Mouse (Mus musculus) lung, postnatal 25 days (tissue): ENCODE results near the gene Myo1h.

Experiments used
- DNase-seq: peaks from one replicate; pipeline ENCODE4 v3.0.0; 2022; ENCODE audit warnings: low spot score

Myo1h gene

GRCm38 (mm10) chr5:114393169-114393568, 104.2 kb downstream of the Myo1h start:
- no peak for DNase-seq

GRCm38 (mm10) chr5:114406592-114406991, 117.6 kb downstream of the Myo1h start:
- no peak for DNase-seq

- no peak for DNase-seq
Observed at GRCm38 (mm10) chr5:114407269-114407668, 118.3 kb downstream of the Myo1h start.

- DNase-seq = peak; percentile 8
Observed at GRCm38 (mm10) chr5:114407810-114408209, 118.8 kb downstream of the Myo1h start.

GRCm38 (mm10) chr5:114408846-114409245, 119.9 kb downstream of the Myo1h start:
- DNase-seq = no peak

GRCm38 (mm10) chr5:114410429-114410828, 121.5 kb downstream of the Myo1h start:
- DNase-seq = no peak

- peak; percentile 47 for DNase-seq
Observed at GRCm38 (mm10) chr5:114412361-114412998, 123.5 kb downstream of the Myo1h start.

GRCm38 (mm10) chr5:114413067-114413735, 124.2 kb downstream of the Myo1h start:
- DNase-seq = peak; percentile 77
